Mouse (Mus musculus) midbrain, embryonic 13.5 days (tissue): Measurements from ENCODE around the gene Rasgef1b. TPM values are rescaled to one million over a fixed set of nuclear protein-coding genes. Genes with fewer than 3 reads are reported as not detected.

ENCODE experiments used
- ATAC-seq: fragments of 200-750 bp; cut with Nextera tagmentation; 2 replicates; pipeline ENCODE4 v1.8.0; 2017; ENCODE audit warnings: mild to moderate bottlenecking, moderate TSS enrichment, moderate library complexity
- H3K27ac ChIP-seq: fragments of 300-500 bp; sonication (generic); 2 replicates; pipeline ENCODE4 v1.5.1; 2015; ENCODE audit warnings: inconsistent platforms, mild to moderate bottlenecking, moderate library complexity
- H3K27me3 ChIP-seq: fragments of 300-500 bp; sonication (generic); 2 replicates; pipeline ENCODE4 v1.6.1; 2015; ENCODE audit warnings: mild to moderate bottlenecking, inconsistent platforms
- H3K36me3 ChIP-seq: fragments of 300-500 bp; sonication (generic); 2 replicates; pipeline ENCODE4 v1.6.1; 2015; ENCODE audit warnings: mild to moderate bottlenecking, inconsistent platforms
- H3K4me1 ChIP-seq: fragments of 300-500 bp; sonication (generic); replicated peaks from 2 replicates; pipeline ENCODE4 v1.6.1; 2015; ENCODE audit warnings: inconsistent platforms
- H3K4me2 ChIP-seq: fragments of 300-500 bp; sonication (generic); replicated peaks from 2 replicates; pipeline ENCODE4 v1.6.1; 2015; ENCODE audit warnings: moderate library complexity, mild to moderate bottlenecking, inconsistent platforms
- H3K4me3 ChIP-seq: fragments of 300-500 bp; sonication (generic); replicated peaks from 2 replicates; pipeline ENCODE4 v1.5.1; 2015; ENCODE audit warnings: mild to moderate bottlenecking, inconsistent platforms
- H3K9ac ChIP-seq: fragments of 300-500 bp; sonication (generic); replicated peaks from 2 replicates; pipeline ENCODE4 v1.6.1; 2015; ENCODE audit warnings: mild to moderate bottlenecking, inconsistent platforms
- H3K9me3 ChIP-seq: fragments of 300-500 bp; sonication (generic); 2 replicates; pipeline ENCODE4 v1.6.1; 2016; ENCODE audit warnings: mild to moderate bottlenecking, inconsistent platforms
- WGBS: fragments of 180-500 bp; shearing (Covaris S2); methylation state at CpG from one replicate; pipeline ENCODE4 v1.1.7; 2015; 5-methylcytosine and 5-hydroxymethylcytosine counted together
- polyA plus RNA-seq: library from polyadenylated mRNA; unstranded; fragments of >200 nt; fragmentation: Nextera tagmentation; extraction: Ambion mirVana; gene quantifications from 2 replicates; pipeline ENCODE4 v1.2.1, GENCODE M21; 2015

Rasgef1b gene
- polyA plus RNA-seq, 1 experiment from 2014 or later = 69.2 TPM

DNA sequence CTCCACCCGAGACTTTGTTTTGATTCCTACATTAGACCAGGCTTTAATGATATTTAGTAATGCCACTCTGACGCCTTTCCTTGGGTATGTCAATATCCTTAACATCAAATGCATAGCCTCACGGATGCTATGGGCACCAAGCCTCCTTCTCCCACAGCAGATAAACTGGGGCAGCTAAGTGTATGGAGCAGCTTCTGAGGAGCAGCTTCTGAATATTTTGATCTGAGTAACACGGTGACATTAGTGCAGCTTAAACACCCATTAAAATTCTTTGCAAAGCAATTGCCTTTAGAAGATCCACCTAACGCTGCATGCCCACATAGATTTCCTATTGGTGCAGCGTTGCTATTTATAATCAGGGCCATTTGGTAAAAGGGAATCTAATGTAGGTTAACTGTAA, 359.6 kb downstream of the Rasgef1b start:
- Histone ChIP-seq H3K4me3 (no peak overlapping the region), H3K27ac (no peak overlapping the region), H3K9ac (no peak overlapping the region), H3K4me2 (no peak overlapping the region), H3K9me3 (no peaks in the 10 kb centered on the region), H3K4me1 (0 out of 2 replicates have a peak, but pooled peaks cover 2% of the 10 kb centered on the region), H3K27me3 (no peaks in the 10 kb centered on the region), H3K36me3 (no peaks in the 10 kb centered on the region)
- ATAC-seq = no peak
- WGBS = 88% methylated on average over 6 of the region's 6 CpGs

DNA sequence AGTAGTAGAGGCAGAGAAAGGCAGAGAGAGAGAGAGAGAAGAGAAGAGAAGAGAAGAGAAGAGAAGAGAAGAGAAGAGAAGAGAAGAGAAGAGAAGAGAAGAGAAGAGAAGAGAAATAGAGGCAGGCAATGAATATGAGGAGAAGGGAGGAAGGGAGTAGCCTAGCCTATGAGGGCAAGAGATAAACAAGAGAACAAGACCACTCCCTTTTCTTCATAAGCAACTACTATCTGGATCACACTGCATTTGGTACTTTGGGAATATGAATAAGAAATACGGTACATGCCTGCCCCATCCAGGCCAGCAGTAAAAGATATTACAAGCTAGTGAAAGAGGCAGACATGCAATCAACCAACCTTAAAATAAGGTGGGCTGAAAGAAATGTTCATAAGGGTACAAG, 360.2 kb downstream of the Rasgef1b start:
- no peaks in the 10 kb centered on the region for H3K36me3 ChIP-seq
- no peak overlapping the region for H3K9ac ChIP-seq
- H3K4me2 ChIP-seq = no peak overlapping the region
- H3K27me3 ChIP-seq = no peaks in the 10 kb centered on the region
- ATAC-seq = no peak
- no peak overlapping the region for H3K27ac ChIP-seq
- H3K9me3 ChIP-seq = no peaks in the 10 kb centered on the region
- H3K4me3 ChIP-seq = no peak overlapping the region
- WGBS = 95% methylated on average over 1 of the region's 1 CpGs
- H3K4me1 ChIP-seq = 0 out of 2 replicates have a peak, but pooled peaks cover 2% of the 10 kb centered on the region

DNA sequence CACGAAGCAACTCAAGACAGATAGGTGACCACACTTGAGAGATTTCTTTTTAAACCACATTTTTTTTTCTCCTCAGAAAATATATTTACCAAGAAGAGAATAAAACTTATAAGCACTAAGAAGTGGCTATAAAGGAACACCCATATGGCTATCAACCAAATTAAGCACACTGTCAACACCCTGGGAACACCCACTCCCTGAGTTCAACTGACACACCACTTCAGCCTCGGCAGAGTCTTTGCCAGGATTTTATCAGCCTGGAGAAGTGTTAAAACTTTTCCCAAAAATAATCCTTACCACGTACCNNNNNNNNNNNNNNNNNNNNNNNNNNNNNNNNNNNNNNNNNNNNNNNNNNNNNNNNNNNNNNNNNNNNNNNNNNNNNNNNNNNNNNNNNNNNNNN, 368.3 kb downstream of the Rasgef1b start:
- ATAC-seq = no peak
- Histone ChIP-seq H3K9me3 (no peaks in the 10 kb centered on the region), H3K27ac (no peak overlapping the region), H3K9ac (no peak overlapping the region), H3K4me3 (no peak overlapping the region), H3K4me1 (no peaks in the 10 kb centered on the region), H3K4me2 (no peak overlapping the region), H3K27me3 (no peaks in the 10 kb centered on the region), H3K36me3 (no peaks in the 10 kb centered on the region)
- WGBS = 86% methylated on average over 3 of the region's 3 CpGs

DNA sequence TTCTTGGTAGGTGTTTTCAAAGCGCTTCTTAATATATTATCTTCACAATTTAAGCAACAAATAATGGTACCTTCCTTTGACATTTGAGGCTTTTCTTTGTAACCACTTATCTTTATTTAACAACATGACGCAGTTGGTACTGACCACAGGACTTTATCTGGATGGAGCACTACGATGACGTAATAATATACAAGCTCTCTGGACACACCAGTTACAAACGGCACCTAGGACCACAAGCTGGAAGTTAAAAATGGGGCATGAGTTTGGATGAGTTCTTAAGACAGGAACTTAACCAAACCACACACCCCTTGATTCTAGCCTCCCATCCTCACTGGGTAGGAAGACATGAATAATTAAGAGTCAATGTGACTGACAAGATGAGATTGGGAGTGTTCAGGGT, 369.6 kb downstream of the Rasgef1b start:
- Histone ChIP-seq H3K36me3 (no peaks in the 10 kb centered on the region), H3K4me2 (no peak overlapping the region), H3K27ac (no peak overlapping the region), H3K9me3 (no peaks in the 10 kb centered on the region), H3K4me1 (no peaks in the 10 kb centered on the region), H3K4me3 (no peak overlapping the region), H3K27me3 (no peaks in the 10 kb centered on the region), H3K9ac (no peak overlapping the region)
- WGBS = 93% methylated on average over 5 of the region's 5 CpGs
- no peak for ATAC-seq

DNA sequence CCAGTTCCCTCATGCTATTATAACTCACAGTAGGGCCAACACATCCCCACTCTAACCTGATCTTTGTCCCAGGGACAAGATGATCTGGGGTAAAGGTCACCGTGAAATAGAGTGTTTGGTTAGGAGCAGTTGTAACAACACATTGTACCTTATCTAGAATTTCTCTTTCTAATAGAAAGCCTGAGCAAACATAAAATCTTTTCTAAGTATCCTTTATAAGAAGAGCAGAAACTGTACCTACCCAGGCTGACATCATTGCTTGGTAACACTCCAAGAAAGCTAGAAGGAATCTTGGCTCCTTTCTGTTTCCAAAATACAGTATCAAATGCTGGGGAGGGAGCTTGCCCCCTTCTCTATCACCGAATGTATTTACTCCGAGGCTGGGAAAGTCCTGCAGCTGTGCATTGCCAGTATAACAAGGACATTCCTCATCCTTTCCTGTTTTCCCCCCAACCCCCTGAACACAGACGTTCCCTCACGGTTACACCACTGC, 374.2 kb downstream of the Rasgef1b start:
- Histone ChIP-seq H3K27me3 (no peaks in the 10 kb centered on the region), H3K4me1 (0 out of 2 replicates have a peak, but pooled peaks cover 4% of the 10 kb centered on the region), H3K36me3 (no peaks in the 10 kb centered on the region), H3K27ac (no peak overlapping the region), H3K9ac (no peak overlapping the region), H3K4me3 (no peak overlapping the region), H3K4me2 (no peak overlapping the region), H3K9me3 (no peaks in the 10 kb centered on the region)
- 77% methylated on average over 5 of the region's 5 CpGs for WGBS
- ATAC-seq = no peak

DNA sequence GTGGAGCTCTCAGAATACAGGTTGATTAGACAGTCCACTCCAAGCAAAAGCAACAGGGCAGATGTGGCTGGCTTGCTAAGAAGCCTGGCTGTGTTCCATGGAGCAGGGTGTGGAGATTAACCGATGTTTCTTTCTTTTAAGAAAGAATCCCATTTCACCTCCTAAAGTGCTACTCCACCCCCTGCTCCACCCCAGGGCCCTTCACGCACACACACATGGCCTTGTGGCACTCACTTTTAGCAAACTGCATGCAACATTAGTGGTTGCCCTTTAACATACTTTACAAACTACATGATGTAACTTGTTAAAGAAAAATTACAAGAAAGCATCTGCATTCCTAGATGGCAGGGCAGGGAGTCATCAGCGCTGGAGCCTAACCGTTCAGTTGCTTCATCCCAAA, 378.8 kb downstream of the Rasgef1b start:
- H3K4me2 ChIP-seq = no peak overlapping the region
- no peaks in the 10 kb centered on the region for H3K36me3 ChIP-seq
- no peak overlapping the region for H3K9ac ChIP-seq
- WGBS = 29% methylated on average over 4 of the region's 4 CpGs
- no peaks in the 10 kb centered on the region for H3K27me3 ChIP-seq
- 0 out of 2 replicates have a peak, but pooled peaks cover 4% of the 10 kb centered on the region for H3K4me1 ChIP-seq
- no peak overlapping the region for H3K27ac ChIP-seq
- ATAC-seq = no peak
- no peaks in the 10 kb centered on the region for H3K9me3 ChIP-seq
- no peak overlapping the region for H3K4me3 ChIP-seq

DNA sequence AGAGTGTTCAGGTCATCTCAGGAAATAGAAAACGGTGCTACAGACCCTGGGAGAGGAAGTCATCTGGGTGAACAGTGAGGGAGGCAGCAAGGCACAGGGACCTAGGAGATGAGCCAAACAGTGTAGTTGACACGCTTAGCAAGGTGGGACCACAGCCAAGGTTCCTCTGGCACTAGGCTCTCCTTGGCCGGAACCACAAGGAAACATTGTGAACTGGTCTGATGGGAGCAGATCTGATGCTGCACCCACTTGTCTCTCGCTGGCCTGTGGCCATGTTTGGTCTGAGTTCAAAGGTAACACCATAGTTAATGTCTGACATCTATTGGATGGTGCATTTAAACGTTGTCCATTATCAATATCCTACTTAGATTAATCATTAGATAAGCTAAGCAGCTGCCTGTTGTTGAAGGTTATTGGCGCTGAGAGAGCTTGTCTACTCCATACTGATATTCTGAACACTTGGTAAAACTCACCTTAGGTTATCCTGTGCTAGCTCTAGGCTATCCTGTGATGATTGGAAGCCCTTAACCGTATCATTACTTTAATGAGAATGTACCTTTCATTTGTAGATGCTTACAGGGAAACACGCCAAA, 380.5 kb downstream of the Rasgef1b start:
- 89% methylated on average over 8 of the region's 8 CpGs for WGBS
- Histone ChIP-seq H3K27ac (no peak overlapping the region), H3K4me2 (no peak overlapping the region), H3K9me3 (no peaks in the 10 kb centered on the region), H3K36me3 (no peaks in the 10 kb centered on the region), H3K27me3 (no peaks in the 10 kb centered on the region), H3K4me3 (no peak overlapping the region), H3K9ac (no peak overlapping the region), H3K4me1 (0 out of 2 replicates have a peak, but pooled peaks cover 4% of the 10 kb centered on the region)
- ATAC-seq = no peak

DNA sequence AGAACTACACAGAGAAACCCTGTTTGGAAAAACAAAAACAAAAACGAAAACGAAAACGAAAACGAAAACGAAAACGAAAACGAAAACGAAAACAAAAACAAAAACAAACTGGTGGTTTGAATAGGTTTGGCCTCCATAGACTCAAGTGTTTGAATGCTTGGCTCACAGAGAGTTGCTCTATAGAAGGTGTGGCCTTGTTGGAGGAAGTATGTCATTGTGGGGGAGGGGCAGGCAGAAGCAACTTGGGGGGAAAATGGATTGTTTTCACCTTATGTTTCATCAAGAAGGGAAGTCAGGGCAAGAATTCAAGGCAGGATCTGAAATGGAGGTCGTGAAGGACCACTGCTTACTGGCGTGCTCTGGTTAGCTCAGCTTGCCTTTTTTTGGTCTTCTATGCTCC, 386.3 kb downstream of the Rasgef1b start:
- no peak overlapping the region for H3K27ac ChIP-seq
- no peaks in the 10 kb centered on the region for H3K27me3 ChIP-seq
- H3K9me3 ChIP-seq = no peaks in the 10 kb centered on the region
- no peak overlapping the region for H3K4me2 ChIP-seq
- H3K4me3 ChIP-seq = no peak overlapping the region
- no peak overlapping the region for H3K9ac ChIP-seq
- 96% methylated on average over 10 of the region's 10 CpGs for WGBS
- ATAC-seq = no peak
- H3K36me3 ChIP-seq = no peaks in the 10 kb centered on the region
- H3K4me1 ChIP-seq = no peaks in the 10 kb centered on the region

DNA sequence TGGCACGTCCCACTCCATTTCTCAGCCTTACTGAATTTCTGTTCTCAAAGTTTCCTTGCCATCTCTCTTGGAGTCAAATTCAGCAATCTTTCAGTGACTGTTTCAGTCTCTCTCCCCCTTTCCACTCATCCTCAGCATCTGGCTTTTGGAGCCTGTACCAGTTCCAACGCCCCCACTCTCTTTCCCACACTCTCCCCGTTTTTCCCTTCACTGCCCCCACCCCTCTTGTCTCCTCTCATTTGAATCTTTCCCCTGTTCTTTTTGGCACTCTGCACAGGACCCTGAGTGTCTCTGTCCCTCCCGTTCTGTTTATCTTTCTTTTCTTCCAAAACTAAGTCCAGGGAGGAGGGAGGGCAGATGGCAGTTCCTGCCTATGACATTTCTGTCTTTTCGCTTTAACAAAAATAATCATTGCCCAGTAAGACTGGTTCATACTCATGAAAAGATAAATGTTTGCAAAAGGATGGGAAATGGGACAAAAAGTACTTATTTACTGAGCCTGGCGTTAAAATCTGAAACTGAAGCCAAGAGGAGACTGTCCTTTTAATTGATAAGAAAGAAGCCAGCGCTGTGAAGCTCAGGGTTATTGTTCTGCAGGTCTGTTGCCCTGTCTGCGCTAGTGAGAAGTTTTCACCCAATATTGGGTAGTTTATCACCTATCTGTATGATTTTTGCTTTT, 388.4 kb downstream of the Rasgef1b start:
- Histone ChIP-seq H3K36me3 (no peaks in the 10 kb centered on the region), H3K4me3 (no peak overlapping the region), H3K27me3 (no peaks in the 10 kb centered on the region), H3K9ac (no peak overlapping the region), H3K4me1 (no peaks in the 10 kb centered on the region), H3K4me2 (no peak overlapping the region), H3K9me3 (no peaks in the 10 kb centered on the region), H3K27ac (no peak overlapping the region)
- WGBS = 78% methylated on average over 8 of the region's 8 CpGs
- no peak for ATAC-seq

DNA sequence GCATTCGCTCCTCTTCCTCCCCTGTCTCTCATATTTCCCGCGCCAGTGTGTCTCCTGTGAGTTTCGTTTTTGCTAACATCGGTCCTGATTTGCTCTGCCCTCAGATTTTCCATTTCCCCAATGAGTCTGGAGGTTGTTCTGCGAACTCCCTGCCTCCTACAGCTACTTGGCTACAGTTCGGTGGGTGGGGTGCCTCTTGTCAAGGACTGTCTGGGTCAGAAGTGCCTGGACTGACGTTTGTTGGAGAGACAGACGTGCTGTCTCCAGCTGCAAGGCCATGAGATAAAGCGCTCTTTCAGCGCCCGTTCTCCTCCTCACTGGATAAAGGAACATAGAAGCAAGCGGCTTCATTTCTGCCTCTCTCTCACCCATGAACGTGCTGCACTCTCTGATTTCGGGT, 389.1 kb downstream of the Rasgef1b start:
- no peak for ATAC-seq
- 76% methylated on average over 15 of the region's 15 CpGs for WGBS
- Histone ChIP-seq H3K27ac (no peak overlapping the region), H3K4me1 (no peaks in the 10 kb centered on the region), H3K4me3 (no peak overlapping the region), H3K4me2 (no peak overlapping the region), H3K9ac (no peak overlapping the region), H3K27me3 (no peaks in the 10 kb centered on the region), H3K36me3 (no peaks in the 10 kb centered on the region), H3K9me3 (no peaks in the 10 kb centered on the region)

DNA sequence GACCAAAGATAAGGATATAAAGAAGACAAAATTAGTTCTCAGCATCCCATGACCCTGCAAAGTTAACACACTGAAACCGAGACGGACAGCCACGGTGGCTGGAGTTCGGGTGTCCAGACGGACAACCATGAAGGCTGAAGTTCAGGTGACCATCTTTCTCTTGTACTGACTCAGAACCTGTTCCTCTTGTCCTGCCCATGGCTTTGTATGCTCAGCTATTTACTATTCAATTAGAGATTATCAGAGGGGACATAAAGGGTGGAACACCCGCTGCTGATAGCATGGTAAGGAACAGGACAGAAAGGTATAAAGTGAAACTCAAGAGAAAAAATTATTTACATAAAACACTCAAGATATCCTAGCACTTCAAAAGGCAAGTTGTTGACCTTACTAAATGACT, 390.0 kb downstream of the Rasgef1b start:
- WGBS = 95% methylated on average over 6 of the region's 6 CpGs
- no peak for ATAC-seq

DNA sequence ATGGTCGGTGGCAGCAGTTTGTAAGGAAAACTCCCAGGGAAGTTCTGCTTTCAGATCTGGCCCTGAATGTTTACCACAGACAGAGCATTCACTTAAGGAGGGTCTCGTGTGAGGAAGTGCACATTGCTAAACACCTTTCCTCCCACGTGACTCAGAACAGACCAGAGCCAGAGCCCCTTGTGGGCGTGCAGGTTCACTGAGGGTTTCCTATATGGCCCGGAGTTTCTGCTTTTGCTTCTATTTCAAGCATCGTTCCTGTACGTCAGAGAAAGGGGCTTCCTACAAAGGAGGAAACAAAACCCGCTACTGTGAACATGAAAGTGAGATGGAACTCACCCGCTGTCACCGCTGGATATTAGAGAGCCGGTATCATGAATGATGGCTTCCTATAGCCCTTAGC, 392.4 kb downstream of the Rasgef1b start:
- H3K4me2 ChIP-seq = no peak overlapping the region
- no peaks in the 10 kb centered on the region for H3K4me1 ChIP-seq
- H3K27me3 ChIP-seq = no peaks in the 10 kb centered on the region
- no peak overlapping the region for H3K4me3 ChIP-seq
- no peak for ATAC-seq
- H3K27ac ChIP-seq = no peak overlapping the region
- no peaks in the 10 kb centered on the region for H3K36me3 ChIP-seq
- WGBS = 87% methylated on average over 11 of the region's 11 CpGs
- H3K9ac ChIP-seq = no peak overlapping the region
- H3K9me3 ChIP-seq = no peaks in the 10 kb centered on the region

More for the DNA sequence above, 390.0 kb downstream of the Rasgef1b start:
- no peaks in the 10 kb centered on the region for H3K36me3 ChIP-seq
- H3K27ac ChIP-seq = no peak overlapping the region
- no peak overlapping the region for H3K9ac ChIP-seq
- H3K27me3 ChIP-seq = no peaks in the 10 kb centered on the region
- no peak overlapping the region for H3K4me2 ChIP-seq
- no peaks in the 10 kb centered on the region for H3K9me3 ChIP-seq
- H3K4me1 ChIP-seq = no peaks in the 10 kb centered on the region
- H3K4me3 ChIP-seq = no peak overlapping the region
